Mouse (Mus musculus) lung, embryonic 14.5 days (tissue): ENCODE data around the gene Krtap4-2. TPM values are rescaled to one million over a fixed set of nuclear protein-coding genes. Genes with fewer than 3 reads are reported as not detected.

Source experiments
- ATAC-seq: fragments of 200-750 bp; cut with Nextera tagmentation; 2 replicates; pipeline ENCODE4 v1.8.0; 2017; ENCODE audit warnings: mild to moderate bottlenecking, moderate TSS enrichment, moderate library complexity; ENCODE audit not compliant: insufficient read depth
- DNase-seq: peaks from one replicate; pipeline ENCODE4 v3.0.0-alpha.2; 2015
- H3K27ac ChIP-seq: fragments of 300-500 bp; sonication (generic); 2 replicates; pipeline ENCODE4 v1.5.1; 2014; ENCODE audit warnings: low read depth, mild to moderate bottlenecking, moderate library complexity
- H3K27me3 ChIP-seq: fragments of 300-500 bp; sonication (generic); 2 replicates; pipeline ENCODE4 v1.6.1; 2014; ENCODE audit warnings: low read length, control low read depth; ENCODE audit not compliant: insufficient read depth
- H3K36me3 ChIP-seq: fragments of 300-500 bp; sonication (generic); 2 replicates; pipeline ENCODE4 v1.6.1; 2014; ENCODE audit warnings: control low read depth; ENCODE audit not compliant: insufficient read depth
- H3K4me1 ChIP-seq: fragments of 300-500 bp; sonication (generic); 2 replicates; pipeline ENCODE4 v1.6.1; 2014; ENCODE audit warnings: antibody characterized with exemption, control low read depth; ENCODE audit not compliant: insufficient read depth
- H3K4me2 ChIP-seq: fragments of 300-500 bp; sonication (generic); 2 replicates; pipeline ENCODE4 v1.6.1; 2014; ENCODE audit warnings: mild to moderate bottlenecking
- H3K4me3 ChIP-seq: fragments of 300-500 bp; sonication (generic); 2 replicates; pipeline ENCODE4 v1.5.1; 2014; ENCODE audit warnings: low read depth, low read length
- H3K9ac ChIP-seq: fragments of 300-500 bp; sonication (generic); 2 replicates; pipeline ENCODE4 v1.6.1; 2014
- H3K9me3 ChIP-seq: fragments of 300-500 bp; sonication (generic); 2 replicates; pipeline ENCODE4 v1.6.1; 2016; ENCODE audit warnings: low read depth, low read length, control low read depth
- CTCF ChIP-seq: IDR thresholded peaks from 2 replicates; pipeline ENCODE4 v1.5.1; 2016; ENCODE audit warnings: antibody characterized with exemption, low read depth
- WGBS: fragments of 180-500 bp; shearing (Covaris S2); extraction: QIAGEN DNeasy Blood & Tissue Kit; methylation state at CpG from one replicate; pipeline ENCODE4 v1.1.7; 2014; 5-methylcytosine and 5-hydroxymethylcytosine counted together
- polyA plus RNA-seq: library from polyadenylated mRNA; unstranded; fragments of >200 nt; fragmentation: Nextera tagmentation; extraction: Ambion mirVana; gene quantifications from 2 replicates; pipeline ENCODE4 v1.2.1, GENCODE M21; 2014

Gene Krtap4-2
- polyA plus RNA-seq, 1 experiment from 2014 or later: not detected

DNA sequence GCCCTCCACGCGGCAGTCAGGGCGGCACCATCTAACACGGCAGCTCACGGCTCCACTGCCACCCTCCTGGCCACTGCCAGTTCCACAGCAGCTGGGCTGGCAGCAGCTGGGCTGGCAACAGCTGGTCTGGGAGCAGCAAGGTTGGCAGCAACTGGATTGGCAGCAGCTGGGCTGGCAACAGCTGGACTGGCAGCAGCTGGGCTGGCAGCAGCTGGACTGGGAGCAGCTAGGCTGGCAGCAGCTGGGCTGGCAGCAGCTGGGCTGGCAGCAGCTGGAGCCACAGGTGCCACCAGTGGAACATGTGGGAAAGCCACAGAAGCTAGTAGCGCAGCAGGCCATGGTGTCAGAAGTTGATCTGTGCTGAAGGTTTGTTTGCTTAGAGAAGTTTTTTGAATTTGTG lies 43.9 kb downstream of the Krtap4-2 start, which contains the start of gene Krtap1-3:
Krtap1-3 (minus strand) TSS at position 359 of the 400 bp plus-strand sequence.
- WGBS: 70% methylated on average over 6 of the region's 6 CpGs
- Histone ChIP-seq H3K27ac (no peak within 1 kb of the TSS), H3K9me3 (no peaks in the 10 kb centered on the region), H3K36me3 (no peaks in the 10 kb centered on the region), H3K9ac (no peak within 1 kb of the TSS), H3K27me3 (no peaks in the 10 kb centered on the region), H3K4me3 (no peak within 1 kb of the TSS), H3K4me2 (no peak within 1 kb of the TSS), H3K4me1 (no peaks in the 10 kb centered on the region)
- DNase-seq (no peak), ATAC-seq (no peak)
- TF ChIP-seq CTCF: no peak

DNA sequence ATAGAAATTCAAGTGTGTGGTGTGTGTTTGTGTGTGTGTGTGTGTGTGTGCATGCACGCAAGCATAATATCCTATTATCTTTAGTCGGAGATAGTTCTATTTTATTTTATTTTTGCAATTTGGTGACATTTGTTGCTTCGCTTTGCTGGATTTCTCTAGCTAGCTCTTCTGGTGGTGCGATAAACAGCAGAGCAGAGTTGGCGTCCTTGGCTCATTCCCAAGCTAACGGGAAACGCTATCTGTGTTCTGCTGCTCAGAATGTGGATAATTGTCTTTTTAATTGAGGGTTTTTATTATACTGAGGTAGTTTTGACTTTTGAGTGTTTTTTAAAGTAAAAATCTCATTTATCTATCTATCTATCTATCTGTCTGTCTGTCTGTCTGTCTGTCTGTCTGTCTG lies 49.8 kb downstream of the Krtap4-2 start:
- Histone ChIP-seq H3K27ac (no peak overlapping the region), H3K9ac (no peak overlapping the region), H3K27me3 (no peaks in the 10 kb centered on the region), H3K36me3 (no peaks in the 10 kb centered on the region), H3K4me1 (no peaks in the 10 kb centered on the region), H3K4me2 (no peak overlapping the region), H3K4me3 (no peak overlapping the region), H3K9me3 (no peaks in the 10 kb centered on the region)
- WGBS: 78% methylated on average over 7 of the region's 7 CpGs
- DNase-seq (peak; percentile 13), ATAC-seq (no peak)
- TF ChIP-seq CTCF: no peak

Other genes with a start within 250 kb of the Krtap4-2 start
- 24.5 and 24.6 TPM in 2 replicates for gene Krt10, start 245.7 kb downstream of the Krtap4-2 start, polyA plus RNA-seq
- not detected in 2 replicates for gene Krt12, start 212.8 kb downstream of the Krtap4-2 start, polyA plus RNA-seq
- gene Krt20, start 196.9 kb downstream of the Krtap4-2 start, polyA plus RNA-seq: 0.28 and 0.42 TPM in 2 replicates
- gene Krt23, start 141.9 kb downstream of the Krtap4-2 start, polyA plus RNA-seq: 4.0 and 4.4 TPM in 2 replicates
- not detected in 2 replicates for gene Krt39, start 113.7 kb downstream of the Krtap4-2 start, polyA plus RNA-seq
- 0.17 TPM in 1 of 2 replicates, not detected in the other for gene Krt40, start 91.9 kb downstream of the Krtap4-2 start, polyA plus RNA-seq
- gene Krtap3-3, start 84.2 kb downstream of the Krtap4-2 start, polyA plus RNA-seq: not detected in 2 replicates
- gene Krtap3-2, start 78.2 kb downstream of the Krtap4-2 start, polyA plus RNA-seq: not detected in 2 replicates
- gene Gm11939, start 75.6 kb downstream of the Krtap4-2 start, polyA plus RNA-seq: not detected in 2 replicates
- not detected in 2 replicates for gene Krtap3-1, start 68.5 kb downstream of the Krtap4-2 start, polyA plus RNA-seq
- gene Krtap1-5, start 54.1 kb downstream of the Krtap4-2 start, polyA plus RNA-seq: not detected in 2 replicates
- gene Krtap1-4, start 51.4 kb downstream of the Krtap4-2 start, polyA plus RNA-seq: not detected in 2 replicates
- gene Krtap1-3, start 43.7 kb downstream of the Krtap4-2 start, polyA plus RNA-seq: not detected in 2 replicates
- not detected in 2 replicates for gene Krtap9-3, start 37.0 kb downstream of the Krtap4-2 start, polyA plus RNA-seq
- not detected in 2 replicates for gene Gm11938, start 31.8 kb downstream of the Krtap4-2 start, polyA plus RNA-seq
- not detected in 2 replicates for gene Gm11937, start 24.9 kb downstream of the Krtap4-2 start, polyA plus RNA-seq
- not detected in 2 replicates for gene Krtap2-4, start 20.2 kb downstream of the Krtap4-2 start, polyA plus RNA-seq
- not detected in 2 replicates for gene Gm11562, start 14.6 kb downstream of the Krtap4-2 start, polyA plus RNA-seq
- not detected in 2 replicates for gene Krtap4-1, start 6.8 kb downstream of the Krtap4-2 start, polyA plus RNA-seq
- not detected in 2 replicates for gene Krtap4-7, start 9.0 kb upstream of the Krtap4-2 start, polyA plus RNA-seq
- not detected in 2 replicates for gene Gm11555, start 15.2 kb upstream of the Krtap4-2 start, polyA plus RNA-seq
- gene Gm11563, start 23.9 kb upstream of the Krtap4-2 start, polyA plus RNA-seq: not detected in 2 replicates
- not detected in 2 replicates for gene Krtap4-6, start 30.9 kb upstream of the Krtap4-2 start, polyA plus RNA-seq
- not detected in 2 replicates for gene Gm14190, start 55.7 kb upstream of the Krtap4-2 start, polyA plus RNA-seq
- gene Gm14180, start 99.2 kb upstream of the Krtap4-2 start, polyA plus RNA-seq: not detected in 2 replicates
- gene Gm11595, start 137.8 kb upstream of the Krtap4-2 start, polyA plus RNA-seq: not detected in 2 replicates
- gene Krtap4-8, start 145.6 kb upstream of the Krtap4-2 start, polyA plus RNA-seq: not detected in 2 replicates
- gene Krtap4-9, start 150.1 kb upstream of the Krtap4-2 start, polyA plus RNA-seq: not detected in 2 replicates
- gene Gm11596, start 158.4 kb upstream of the Krtap4-2 start, polyA plus RNA-seq: not detected in 2 replicates
- not detected in 2 replicates for gene Gm11569, start 163.8 kb upstream of the Krtap4-2 start, polyA plus RNA-seq
- gene Gm11554, start 169.4 kb upstream of the Krtap4-2 start, polyA plus RNA-seq: not detected in 2 replicates
- gene Krtap4-13, start 174.8 kb upstream of the Krtap4-2 start, polyA plus RNA-seq: not detected in 2 replicates
- not detected in 2 replicates for gene Gm11564, start 180.6 kb upstream of the Krtap4-2 start, polyA plus RNA-seq
- gene 2300003K06Rik, start 203.0 kb upstream of the Krtap4-2 start, polyA plus RNA-seq: not detected in 2 replicates
- gene Krtap4-16, start 216.5 kb upstream of the Krtap4-2 start, polyA plus RNA-seq: not detected in 2 replicates
- not detected in 2 replicates for gene Gm11568, start 222.8 kb upstream of the Krtap4-2 start, polyA plus RNA-seq
- gene Gm11559, start 229.4 kb upstream of the Krtap4-2 start, polyA plus RNA-seq: not detected in 2 replicates
- not detected in 2 replicates for gene Krtap9-1, start 238.3 kb upstream of the Krtap4-2 start, polyA plus RNA-seq
- not detected in 2 replicates for gene Gm11567, start 244.1 kb upstream of the Krtap4-2 start, polyA plus RNA-seq